Comparison of ENCODE assay signal across 20 mouse cellular contexts in genomic region chr11:8691605-8692004, GRCm38 (mm10). TPM values are rescaled to one million over a fixed set of nuclear protein-coding genes. Genes with fewer than 3 reads are reported as not detected.
DNase-seq lines count a peak whose midpoint lies in the region; ATAC-seq and TF ChIP-seq lines count a peak whose summit lies in the region.
"Had no signal": no experiment of that assay in that cellular context is flagged by ENCODE, and none has a peak within 500 bp of the region (broad histone marks: within the 10 kb centered on the region; RNA-seq: fewer than 3 reads in every experiment).

No protein-coding gene starts in this region.

- 78% methylated on average over 4 of the region's 4 CpGs for WGBS in forebrain, embryonic 13.5 days
- WGBS in forebrain, embryonic 12.5 days = 82% methylated on average over 4 of the region's 4 CpGs
- 47% methylated on average over 4 of the region's 4 CpGs for WGBS in lung, embryonic 14.5 days
- 40% methylated on average over 4 of the region's 4 CpGs for WGBS in embryonic facial prominence, embryonic 14.5 days

- H3K4me2 ChIP-seq in forebrain, embryonic 13.5 days = no peak overlapping the region
- no peak overlapping the region for H3K4me2 ChIP-seq in forebrain, embryonic 12.5 days
- no peak overlapping the region for H3K4me2 ChIP-seq in lung, embryonic 14.5 days
- no peak overlapping the region for H3K4me2 ChIP-seq in embryonic facial prominence, embryonic 14.5 days (ENCODE audit: low read depth, low read length)
- H3K4me2 ChIP-seq: hindbrain, embryonic 15.5 days; liver, embryonic 11.5 days had no signal

- 0 out of 2 replicates have a peak, but pooled peaks cover 2% of the 10 kb centered on the region for H3K27me3 ChIP-seq in forebrain, embryonic 13.5 days
- peaks cover 14% of the 10 kb centered on the region; the same call in 1 of the 2 replicates for H3K27me3 ChIP-seq in forebrain, embryonic 12.5 days
- no peaks in the 10 kb centered on the region for H3K27me3 ChIP-seq in lung, embryonic 14.5 days (ENCODE audit: insufficient read depth, low read length)
- no peaks in the 10 kb centered on the region for H3K27me3 ChIP-seq in embryonic facial prominence, embryonic 14.5 days (replicated peaks; ENCODE audit: control insufficient read depth, insufficient read depth, low read length)
- H3K27me3 ChIP-seq: hindbrain, embryonic 15.5 days had no signal

- no peak overlapping the region for H3K4me3 ChIP-seq in forebrain, embryonic 13.5 days
- H3K4me3 ChIP-seq in forebrain, embryonic 12.5 days (replicated peaks) = no peak overlapping the region
- H3K4me3 ChIP-seq in lung, embryonic 14.5 days (ENCODE audit: low read depth, low read length) = no peak overlapping the region
- no peak overlapping the region for H3K4me3 ChIP-seq in embryonic facial prominence, embryonic 14.5 days (ENCODE audit: low read depth, low read length)
- H3K4me3 ChIP-seq: erythroblast, embryonic 14.5 days; heart, embryonic 12.5 days; hindbrain, embryonic 15.5 days had no signal

- no peaks in the 10 kb centered on the region for H3K9me3 ChIP-seq in forebrain, embryonic 13.5 days (replicated peaks)
- no peaks in the 10 kb centered on the region for H3K9me3 ChIP-seq in forebrain, embryonic 12.5 days
- no peaks in the 10 kb centered on the region for H3K9me3 ChIP-seq in lung, embryonic 14.5 days (ENCODE audit: low read depth, low read length)
- no peaks in the 10 kb centered on the region for H3K9me3 ChIP-seq in embryonic facial prominence, embryonic 14.5 days (ENCODE audit: control insufficient read depth, low read length)
- H3K9me3 ChIP-seq: hindbrain, embryonic 15.5 days had no signal

- no peak for TF ChIP-seq CTCF in lung, embryonic 14.5 days (IDR thresholded peaks at IDR 0.05; ENCODE audit: low read depth)

- DNase-seq in lung, embryonic 14.5 days = no peak
- DNase-seq in lung, postnatal 36 days = no peak
- DNase-seq in brain, adult 2 months (ENCODE audit: low read depth, low spot score) = peak; percentile 25
- peak; percentile 61 for DNase-seq in embryonic facial prominence, embryonic 14.5 days (ENCODE audit: low spot score)
- DNase-seq in adrenal gland, postnatal 4 days (ENCODE audit: low spot score in 2 of 2) = no peak
- DNase-seq in left cerebral cortex, adult 18-20 months (ENCODE audit: low spot score in 2 of 2) = no peak
- DNase-seq: adrenal gland, adult 8-10 months; cerebellum, adult 2 months; heart, postnatal 36 days; kidney, adult 2 months; kidney, postnatal 4 days; lung, adult 2 months; right cerebral cortex, postnatal 14 days; thymus, postnatal 14 days had no signal

- no peak overlapping the region for H3K9ac ChIP-seq in forebrain, embryonic 13.5 days
- H3K9ac ChIP-seq in forebrain, embryonic 12.5 days = no peak overlapping the region
- H3K9ac ChIP-seq in lung, embryonic 14.5 days = no peak overlapping the region
- no peak overlapping the region for H3K9ac ChIP-seq in embryonic facial prominence, embryonic 14.5 days (ENCODE audit: low read depth, low read length)
- H3K9ac ChIP-seq: heart, embryonic 12.5 days; hindbrain, embryonic 15.5 days had no signal

- peak overlapping the region; percentile 57; the same call in 1 of the 2 replicates for H3K27ac ChIP-seq in forebrain, embryonic 13.5 days
- H3K27ac ChIP-seq in forebrain, embryonic 12.5 days = no peak overlapping the region
- H3K27ac ChIP-seq in lung, embryonic 14.5 days (ENCODE audit: low read depth) = peak overlapping the region; percentile 96
- H3K27ac ChIP-seq in embryonic facial prominence, embryonic 14.5 days (replicated peaks; ENCODE audit: low read depth, low read length) = peak overlapping the region; percentile 83
- H3K27ac ChIP-seq: hindbrain, embryonic 15.5 days had no signal

- H3K36me3 ChIP-seq in forebrain, embryonic 13.5 days (ENCODE audit: poor library complexity, severe bottlenecking) = no peaks in the 10 kb centered on the region
- H3K36me3 ChIP-seq in forebrain, embryonic 12.5 days (replicated peaks) = no peaks in the 10 kb centered on the region
- no peaks in the 10 kb centered on the region for H3K36me3 ChIP-seq in lung, embryonic 14.5 days (ENCODE audit: insufficient read depth)
- H3K36me3 ChIP-seq in embryonic facial prominence, embryonic 14.5 days (ENCODE audit: control insufficient read depth, insufficient read depth, low read length) = no peaks in the 10 kb centered on the region
- H3K36me3 ChIP-seq: heart, embryonic 12.5 days; hindbrain, embryonic 15.5 days had no signal

- H3K4me1 ChIP-seq in forebrain, embryonic 13.5 days = peaks cover 26% of the 10 kb centered on the region
- peaks cover 23% of the 10 kb centered on the region for H3K4me1 ChIP-seq in forebrain, embryonic 12.5 days
- peaks cover 31% of the 10 kb centered on the region for H3K4me1 ChIP-seq in lung, embryonic 14.5 days (ENCODE audit: insufficient read depth)
- H3K4me1 ChIP-seq in embryonic facial prominence, embryonic 14.5 days (ENCODE audit: control insufficient read depth, insufficient read depth, low read length) = peaks cover 35% of the 10 kb centered on the region

- no peak for ATAC-seq in forebrain, embryonic 13.5 days
- ATAC-seq in forebrain, embryonic 12.5 days (ENCODE audit: low FRiP score) = no peak
- no peak for ATAC-seq in lung, embryonic 14.5 days (ENCODE audit: insufficient read depth)
- ATAC-seq in embryonic facial prominence, embryonic 14.5 days (ENCODE audit: low read depth) = no peak

RNA-seq across cellular contexts. Expression of gene Tns3, which starts 27.3 kb away (rescaled TPM):
- polyA plus RNA-seq in forebrain, embryonic 13.5 days (2015; fragmentation: Nextera tagmentation; extraction: Ambion mirVana) = 6.6 and 7.3 TPM in 2 replicates
- 10.2 and 11.4 TPM in 2 replicates for polyA plus RNA-seq in forebrain, embryonic 12.5 days (2016; fragmentation: Nextera tagmentation; extraction: Ambion mirVana)
- polyA plus RNA-seq in lung, embryonic 14.5 days (2014; fragmentation: Nextera tagmentation; extraction: Ambion mirVana) = 34.7 and 41.0 TPM in 2 replicates
- polyA plus RNA-seq in embryonic facial prominence, embryonic 14.5 days (2014; fragmentation: Nextera tagmentation; extraction: Ambion mirVana) = 19.3 and 20.5 TPM in 2 replicates
- total RNA-seq in adrenal gland, postnatal 4 days (2021) = 10 to 100 TPM; 67.7 to 81.2 TPM
- 10 to 100 TPM; 33.5 to 34.4 TPM for total RNA-seq in left cerebral cortex, adult 18-20 months (2021)

Comparison
In these comparisons a context has a peak if more than half of its experiments do, and no peak if none do; other contexts are left out.
1. DNase-seq: peak in brain, adult 2 months (single experiment) and embryonic facial prominence, embryonic 14.5 days (single experiment); none in lung, embryonic 14.5 days (single experiment), lung, postnatal 36 days (single experiment), adrenal gland, postnatal 4 days (0 of 2) and left cerebral cortex, adult 18-20 months (0 of 2).